ENCODE assay signal across 11 mouse cellular contexts in the genomic region with DNA sequence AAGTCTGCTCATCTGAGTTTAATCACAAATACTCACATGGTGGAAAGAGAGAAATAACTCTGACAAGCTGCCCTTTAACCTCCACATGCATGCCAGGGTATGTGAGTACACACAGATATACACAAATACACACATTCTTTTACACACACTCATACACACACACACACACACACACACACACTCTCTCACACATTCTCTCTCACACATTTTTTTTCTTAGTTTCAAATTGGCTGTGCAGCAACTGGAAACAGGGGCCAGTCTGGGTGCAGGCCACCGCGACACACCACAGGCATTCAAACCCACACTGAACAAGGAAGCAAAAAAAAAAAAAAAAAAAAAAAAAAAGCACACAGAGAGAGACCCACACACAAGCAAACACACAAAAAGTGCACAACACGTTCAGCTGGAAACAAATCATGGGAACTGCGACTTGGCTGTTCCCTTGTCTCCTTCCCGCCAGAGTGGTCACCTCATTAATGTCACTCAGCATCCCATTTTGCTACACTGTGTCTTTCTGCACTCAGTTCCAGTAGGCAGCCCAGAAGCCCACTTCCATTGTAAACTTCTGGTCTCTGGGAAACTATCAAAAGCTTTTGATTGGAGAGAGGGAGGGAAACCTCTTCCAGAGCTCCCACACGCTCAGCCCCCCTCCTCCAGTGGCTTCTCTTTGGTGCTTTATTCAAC. TPM values are rescaled to one million over a fixed set of nuclear protein-coding genes. Genes with fewer than 3 reads are reported as not detected.
DNase-seq lines count a peak whose midpoint lies in the region; ATAC-seq and TF ChIP-seq lines count a peak whose summit lies in the region.
"Had no signal": no experiment of that assay in that cellular context is flagged by ENCODE, and none has a peak within 500 bp of the region (broad histone marks: within the 10 kb centered on the region; RNA-seq: fewer than 3 reads in every experiment).

No protein-coding gene starts in this region.

- H3K4me1 ChIP-seq in embryonic facial prominence, embryonic 10.5 days, result peaks cover 82% of the 10 kb centered on the region
- H3K4me1 ChIP-seq in hindbrain, embryonic 12.5 days, result peaks cover 87% of the 10 kb centered on the region
- H3K4me1 ChIP-seq in midbrain, postnatal 0 days (ENCODE audit: insufficient read depth, low read length), result peaks cover 10% of the 10 kb centered on the region; the same call in 1 of the 2 replicates

- peak; percentile 45; the same call in 1 of the 2 replicates for ATAC-seq in hindbrain, embryonic 12.5 days (ENCODE audit: low FRiP score)
- no peak for ATAC-seq in midbrain, postnatal 0 days (ENCODE audit: low FRiP score)

- no peak for DNase-seq in layer of hippocampus, adult 2 months (ENCODE audit: low spot score in 2 of 2)
- no peak for DNase-seq in layer of hippocampus, postnatal 36 days
- no peak for DNase-seq in embryonic facial prominence, embryonic 10.5 days (ENCODE audit: low spot score)
- peak; percentile 74 for DNase-seq in midbrain, postnatal 0 days (ENCODE audit: low spot score)
- DNase-seq in thymus, postnatal 0 days (ENCODE audit: low spot score), result no peak
- DNase-seq in left cerebral cortex, postnatal 36 days (ENCODE audit: low spot score in 2 of 2), result no peak
- no peak for DNase-seq in urinary bladder, adult 18-20 months (ENCODE audit: low spot score in 2 of 2)
- DNase-seq: kidney, adult 11 months; thymus, adult 18-20 months had no signal

- H3K36me3 ChIP-seq in embryonic facial prominence, embryonic 10.5 days (replicated peaks), result peaks cover 97% of the 10 kb centered on the region
- H3K36me3 ChIP-seq in hindbrain, embryonic 12.5 days, result peaks cover 55% of the 10 kb centered on the region
- H3K36me3 ChIP-seq in midbrain, postnatal 0 days (ENCODE audit: insufficient read depth, low read length), result peaks cover 14% of the 10 kb centered on the region

- intact Hi-C loops in left cerebral cortex, postnatal 36 days (cut with DNase I), result no loop called here

- no peaks in the 10 kb centered on the region for H3K9me3 ChIP-seq in embryonic facial prominence, embryonic 10.5 days
- no peaks in the 10 kb centered on the region for H3K9me3 ChIP-seq in hindbrain, embryonic 12.5 days (replicated peaks)
- H3K9me3 ChIP-seq in midbrain, postnatal 0 days (ENCODE audit: low read length), result no peaks in the 10 kb centered on the region
- H3K9me3 ChIP-seq: embryonic facial prominence, embryonic 15.5 days had no signal

- H3K4me3 ChIP-seq in layer of hippocampus, adult 2 months, result no peak overlapping the region
- H3K4me3 ChIP-seq in embryonic facial prominence, embryonic 10.5 days, result no peak overlapping the region
- H3K4me3 ChIP-seq in hindbrain, embryonic 12.5 days, result no peak overlapping the region
- no peak overlapping the region for H3K4me3 ChIP-seq in midbrain, postnatal 0 days (ENCODE audit: low read depth, low read length)
- H3K4me3 ChIP-seq: embryonic facial prominence, embryonic 15.5 days had no signal

- peak overlapping the region; percentile 53; the same call in 1 of the 2 replicates for H3K27ac ChIP-seq in layer of hippocampus, adult 2 months
- H3K27ac ChIP-seq in embryonic facial prominence, embryonic 10.5 days (replicated peaks), result peak overlapping the region; percentile 22
- peak overlapping the region; percentile 65 for H3K27ac ChIP-seq in hindbrain, embryonic 12.5 days
- H3K27ac ChIP-seq in midbrain, postnatal 0 days (ENCODE audit: low read depth, low read length), result peak overlapping the region; percentile 19; the same call in 1 of the 2 replicates

- H3K9ac ChIP-seq in hindbrain, embryonic 12.5 days, result no peak overlapping the region
- no peak overlapping the region for H3K9ac ChIP-seq in midbrain, postnatal 0 days (replicated peaks; ENCODE audit: low read length, poor library complexity, severe bottlenecking)
- H3K9ac ChIP-seq: embryonic facial prominence, embryonic 15.5 days had no signal

- 64% methylated on average over 6 of the region's 6 CpGs for WGBS in embryonic facial prominence, embryonic 10.5 days
- 44% methylated on average over 6 of the region's 6 CpGs for WGBS in hindbrain, embryonic 12.5 days
- WGBS in midbrain, postnatal 0 days, result 34% methylated on average over 6 of the region's 6 CpGs

- no peak overlapping the region for H3K4me2 ChIP-seq in hindbrain, embryonic 12.5 days (replicated peaks)
- no peak overlapping the region for H3K4me2 ChIP-seq in midbrain, postnatal 0 days (ENCODE audit: low read depth, low read length, poor library complexity, severe bottlenecking)
- H3K4me2 ChIP-seq: embryonic facial prominence, embryonic 15.5 days had no signal

- no peak for TF ChIP-seq CTCF in layer of hippocampus, adult 2 months (conservative IDR thresholded peaks at IDR 0.05)
- no peak for TF ChIP-seq CTCF in midbrain, postnatal 0 days (IDR thresholded peaks at IDR 0.05)

- H3K27me3 ChIP-seq in embryonic facial prominence, embryonic 10.5 days (replicated peaks; ENCODE audit: low read depth, poor library complexity, severe bottlenecking), result no peaks in the 10 kb centered on the region
- no peaks in the 10 kb centered on the region for H3K27me3 ChIP-seq in hindbrain, embryonic 12.5 days
- H3K27me3 ChIP-seq in midbrain, postnatal 0 days (ENCODE audit: insufficient read depth, low read length), result no peaks in the 10 kb centered on the region
- H3K27me3 ChIP-seq: embryonic facial prominence, embryonic 15.5 days had no signal

RNA-seq across cellular contexts. Expression of gene Msi2, which starts 16.2 kb away (rescaled TPM):
- total RNA-seq in layer of hippocampus, adult 2 months (2021), result 100 to 1,000 TPM; 103 to 114 TPM
- 100 to 1,000 TPM; 105 to 113 TPM for total RNA-seq in layer of hippocampus, postnatal 36 days (2021)
- polyA plus RNA-seq in embryonic facial prominence, embryonic 10.5 days (2016; fragmentation: Nextera tagmentation; extraction: Ambion mirVana), result 20.2 and 22.6 TPM in 2 replicates
- polyA plus RNA-seq in hindbrain, embryonic 12.5 days (2016; fragmentation: Nextera tagmentation; extraction: Ambion mirVana), result 34.8 and 35.9 TPM in 2 replicates
- 133 and 142 TPM in 2 replicates for total RNA-seq in midbrain, postnatal 0 days (2014; rRNA removed)
- 21.6 and 26.9 TPM in 2 replicates for polyA plus RNA-seq in midbrain, postnatal 0 days (2015; fragmentation: Nextera tagmentation; extraction: Ambion mirVana)
- 13.5 and 23.0 TPM in 2 replicates for polyA plus RNA-seq in thymus, postnatal 0 days (2015; fragmentation: Nextera tagmentation; extraction: Ambion mirVana)
- total RNA-seq in left cerebral cortex, postnatal 36 days (2021), result 100 to 1,000 TPM; 117 to 132 TPM
